Mouse (Mus musculus) bone marrow macrophage, adult 2 months (primary cell): Measurements from ENCODE around the gene Pkd1l2. TPM values are rescaled to one million over a fixed set of nuclear protein-coding genes. Genes with fewer than 3 reads are reported as not detected.

Experiments
- H3K27ac ChIP-seq: 2 replicates; pipeline ENCODE4 v1.5.1; 2012; ENCODE audit warnings: low read depth, low read length; ENCODE audit not compliant: insufficient read depth
- H3K4me1 ChIP-seq: 2 replicates; pipeline ENCODE4 v1.6.1; 2012; ENCODE audit warnings: low read length; ENCODE audit not compliant: control insufficient read depth, insufficient read depth
- H3K4me3 ChIP-seq: 2 replicates; pipeline ENCODE4 v1.5.1; 2012; ENCODE audit warnings: mild to moderate bottlenecking, low read length, moderate library complexity; ENCODE audit not compliant: insufficient read depth
- CTCF ChIP-seq: IDR thresholded peaks from 2 replicates; pipeline ENCODE4 v1.5.1; 2012; ENCODE audit warnings: low read depth, mild to moderate bottlenecking, low read length, moderate library complexity
- POLR2A ChIP-seq: IDR thresholded peaks from 2 replicates; pipeline ENCODE4 v1.6.1; 2012; ENCODE audit warnings: mild to moderate bottlenecking, low read depth, low read length, borderline replicate concordance
- polyA plus RNA-seq: library from polyadenylated mRNA; stranded (reverse); fragments of >200 nt; gene quantifications from 2 replicates; pipeline ENCODE4 v1.2.4, GENCODE M21; 2012; ENCODE audit not compliant: missing spikeins, insufficient read depth, insufficient read length

The Pkd1l2 gene
- polyA plus RNA-seq, 1 experiment = 0.87 TPM

DNA sequence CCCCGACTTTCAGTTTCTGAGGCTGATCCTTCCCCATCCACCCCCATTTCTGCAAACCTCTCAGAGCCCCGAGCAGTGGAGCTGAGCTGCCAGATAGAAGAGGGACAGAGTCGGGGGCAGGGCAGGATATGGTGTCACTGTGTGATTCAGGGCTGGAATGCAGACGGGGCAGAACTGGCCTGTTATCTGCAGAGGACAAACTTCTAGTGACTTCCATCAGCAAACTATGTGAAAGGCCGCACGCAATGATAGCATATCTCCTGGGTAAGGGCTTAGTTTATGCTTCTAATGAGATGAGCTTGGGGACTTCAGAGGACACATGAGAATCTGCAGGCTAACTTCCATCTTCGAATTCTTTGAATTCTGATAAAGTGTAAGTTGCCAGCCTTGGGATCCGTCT, 3.3 kb upstream of the Pkd1l2 start:
- no peak for TF ChIP-seq POLR2A
- no peak for TF ChIP-seq CTCF
- Histone ChIP-seq H3K4me1 (peaks cover 10% of the 10 kb centered on the region), H3K4me3 (no peak overlapping the region), H3K27ac (no peak overlapping the region)

DNA sequence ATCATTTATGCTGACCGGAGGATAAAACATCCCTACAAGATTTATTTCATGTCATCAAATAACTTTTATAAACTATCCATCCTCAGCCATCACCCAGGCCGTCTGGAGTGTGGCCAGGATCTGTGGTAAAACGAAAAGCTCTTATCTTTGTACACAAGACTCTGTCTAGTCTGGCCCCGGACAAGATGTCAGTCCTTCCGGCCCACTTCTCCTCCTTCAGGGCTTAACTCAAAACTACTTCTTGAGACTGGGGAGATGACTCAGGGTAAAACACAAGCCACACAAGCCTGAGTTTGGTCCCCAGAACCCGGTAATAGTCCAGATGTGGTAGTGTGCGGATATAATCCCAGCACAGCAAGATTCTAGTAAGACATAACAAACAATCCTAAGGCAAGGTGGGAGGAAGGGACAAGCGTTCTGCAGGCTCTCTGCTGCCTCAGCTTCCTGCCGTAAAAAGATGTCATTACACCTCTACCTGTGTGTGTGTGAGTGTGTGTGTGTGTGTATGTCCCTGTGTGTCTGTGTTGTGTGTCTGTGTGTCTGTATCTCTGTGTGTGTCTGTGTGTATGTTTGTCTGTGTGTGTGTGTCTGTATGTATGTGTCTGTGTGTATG, 804 bp upstream of the Pkd1l2 start:
- Histone ChIP-seq H3K4me1 (peaks cover 30% of the 10 kb centered on the region), H3K27ac (no peak overlapping the region), H3K4me3 (no peak overlapping the region)
- TF ChIP-seq POLR2A (no peak), CTCF (no peak)

DNA sequence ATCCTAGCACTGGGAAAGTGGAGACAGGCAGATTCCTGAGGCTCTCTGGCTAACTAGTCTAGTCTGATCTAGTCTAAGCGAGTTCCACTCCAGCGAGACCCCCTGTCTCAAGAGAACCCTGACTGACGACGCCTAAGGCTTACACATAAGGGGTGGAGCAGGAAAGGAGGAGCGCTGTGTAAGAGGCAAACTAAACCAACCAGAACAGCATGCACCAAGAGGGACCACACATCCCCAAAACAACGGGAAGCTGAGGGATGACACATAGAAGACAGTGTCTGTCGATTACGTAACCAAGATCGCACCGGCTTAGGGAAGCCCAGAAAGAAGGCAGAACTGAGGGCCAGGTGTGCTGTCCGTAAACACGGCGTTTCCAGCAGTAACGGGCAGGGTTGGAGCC, 2.6 kb downstream of the Pkd1l2 start:
- TF ChIP-seq POLR2A = no peak
- TF ChIP-seq CTCF = no peak
- Histone ChIP-seq H3K4me1 (peaks cover 41% of the 10 kb centered on the region), H3K27ac (no peak overlapping the region), H3K4me3 (no peak overlapping the region)

DNA sequence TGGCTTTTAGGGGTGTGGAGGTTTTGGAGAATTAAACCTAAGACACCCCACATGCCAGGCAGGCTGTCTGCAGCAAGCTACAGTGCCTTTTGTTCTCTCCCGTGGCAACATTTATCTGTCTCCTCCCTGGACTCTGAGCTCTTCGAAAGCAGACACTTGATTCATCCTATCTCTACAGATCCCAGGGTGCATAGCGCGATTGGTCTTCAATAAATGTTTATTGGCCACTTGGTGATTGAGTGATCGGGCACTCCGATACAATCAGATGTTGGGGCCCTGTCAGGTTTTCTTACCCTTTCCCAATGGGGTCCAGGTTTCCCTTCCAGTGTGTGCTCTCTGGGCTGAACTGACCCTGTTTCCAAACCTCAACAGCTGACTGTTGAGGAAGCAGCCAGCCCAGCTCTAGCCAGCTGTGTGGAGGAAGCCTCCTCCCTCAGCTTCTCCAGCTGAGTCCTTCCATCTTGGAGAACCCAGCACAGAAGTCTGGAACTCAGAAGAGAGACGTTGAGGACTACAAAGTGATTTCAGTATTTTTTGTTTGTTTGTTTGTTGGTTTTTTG, 3.8 kb downstream of the Pkd1l2 start:
- Histone ChIP-seq H3K27ac (no peak overlapping the region), H3K4me3 (no peak overlapping the region), H3K4me1 (peaks cover 51% of the 10 kb centered on the region)
- TF ChIP-seq POLR2A = no peak
- no peak for TF ChIP-seq CTCF

DNA sequence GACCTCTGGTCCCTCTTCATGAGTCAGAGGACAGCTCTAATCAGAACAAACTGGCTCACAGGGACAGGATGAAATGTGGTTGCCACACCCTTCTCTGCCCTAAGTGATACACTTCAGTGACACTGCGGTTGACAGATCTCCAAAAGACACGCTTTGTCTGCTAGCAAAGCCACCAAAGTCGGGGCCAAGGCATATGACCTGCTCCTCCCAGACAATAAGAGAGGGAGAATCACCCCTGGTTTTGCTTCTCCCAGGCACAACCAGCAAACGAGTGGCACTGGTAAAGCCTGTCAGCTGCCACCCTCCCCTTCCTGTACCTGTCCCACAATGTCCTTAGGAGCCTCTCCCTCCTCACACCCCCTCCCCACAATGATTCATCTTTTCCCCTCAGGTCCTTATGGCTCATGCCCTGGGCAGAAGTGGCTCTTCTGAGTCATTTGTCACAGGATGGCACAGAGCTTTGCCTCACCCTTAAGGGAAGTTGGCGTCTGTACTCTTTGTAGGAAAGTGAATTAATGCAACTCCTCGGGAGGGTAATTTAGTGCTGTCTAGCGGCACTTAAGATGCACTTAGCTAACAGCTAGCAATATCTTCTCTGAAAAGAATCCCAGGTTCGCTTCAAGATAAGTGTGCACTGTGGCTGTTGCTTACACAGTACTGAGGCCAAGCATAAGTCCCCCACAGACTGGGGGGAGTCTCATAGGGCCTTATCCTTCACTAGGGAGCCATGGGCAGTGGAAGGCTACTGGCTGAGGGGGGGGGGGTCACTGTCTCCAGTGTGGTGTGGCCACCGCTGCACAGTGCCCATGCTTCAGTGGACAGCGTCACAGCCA, 7.7 kb downstream of the Pkd1l2 start:
- Histone ChIP-seq H3K4me1 (peaks cover 57% of the 10 kb centered on the region), H3K27ac (peak overlapping the region; percentile 92), H3K4me3 (peak overlapping the region; percentile 3; the same call in 1 of the 2 replicates)
- TF ChIP-seq CTCF (no peak), POLR2A (no peak; the same call in 1 of the 2 replicates)

DNA sequence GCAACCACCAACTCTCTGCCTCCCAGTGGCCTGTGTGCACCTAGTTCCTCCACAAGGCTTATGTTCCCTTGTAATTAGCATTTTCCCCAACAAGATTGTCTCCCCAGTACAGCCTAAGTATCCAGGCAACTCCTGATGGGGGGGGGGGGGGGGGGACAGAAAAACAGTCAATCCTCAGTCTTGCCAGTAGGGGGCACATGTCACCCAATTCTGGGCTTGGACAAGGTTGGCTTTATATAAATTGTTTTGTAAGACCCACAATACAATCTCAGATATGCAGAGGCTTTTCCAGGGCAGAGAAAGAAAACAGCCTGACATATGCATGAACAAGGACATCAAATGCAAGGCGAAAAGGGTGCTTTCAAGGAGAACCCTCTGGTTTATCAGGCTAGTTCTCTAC, 12.5 kb downstream of the Pkd1l2 start:
- TF ChIP-seq CTCF (0 out of 2 replicates have a peak, but pooled peaks have one; percentile 54), POLR2A (no peak)
- Histone ChIP-seq H3K27ac (no peak overlapping the region), H3K4me1 (peaks cover 42% of the 10 kb centered on the region), H3K4me3 (no peak overlapping the region)

DNA sequence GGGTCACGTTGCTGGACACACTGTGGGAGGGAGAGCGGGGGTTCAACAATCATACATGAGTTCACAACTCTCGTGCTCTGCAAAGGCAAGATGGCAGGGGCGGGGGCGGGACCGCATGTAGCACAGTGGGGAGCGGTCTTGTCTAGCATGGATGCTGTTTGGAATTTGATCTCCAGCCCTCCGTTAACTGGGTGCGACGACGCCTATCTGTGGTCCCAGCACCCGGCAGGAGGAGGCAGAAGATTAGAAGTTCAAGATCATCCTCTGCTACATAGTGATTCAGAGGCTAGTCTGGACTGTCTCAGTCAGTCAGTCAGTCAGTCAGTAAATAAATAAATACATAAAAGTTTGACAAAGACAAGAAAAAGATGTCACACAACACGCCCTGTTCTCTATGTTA, 14.0 kb downstream of the Pkd1l2 start:
- TF ChIP-seq CTCF = no peak
- no peak for TF ChIP-seq POLR2A
- H3K4me1 ChIP-seq = peaks cover 32% of the 10 kb centered on the region
- H3K27ac ChIP-seq = no peak overlapping the region
- H3K4me3 ChIP-seq = no peak overlapping the region

DNA sequence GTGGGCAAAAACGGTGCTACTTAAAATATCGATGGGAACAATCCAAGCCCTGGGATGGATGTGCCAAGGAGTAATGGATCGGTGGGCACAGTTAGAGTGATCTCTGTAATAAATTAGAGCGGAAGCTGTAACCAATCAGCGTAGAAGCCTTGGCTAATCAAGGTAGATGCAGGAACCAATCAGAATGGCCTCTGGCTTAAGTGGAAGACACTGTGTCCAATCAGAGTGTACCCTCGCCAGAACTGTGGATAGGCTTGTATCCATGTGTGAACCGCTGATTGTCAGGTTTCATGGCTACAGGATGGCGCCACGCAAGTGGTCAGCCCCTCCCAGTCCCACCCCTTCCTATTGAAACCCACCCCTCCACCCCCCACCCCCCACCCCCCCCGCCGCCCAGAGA, 14.9 kb downstream of the Pkd1l2 start:
- TF ChIP-seq CTCF = no peak
- TF ChIP-seq POLR2A = no peak
- H3K27ac ChIP-seq = peak overlapping the region; percentile 18; the same call in 1 of the 2 replicates
- no peak overlapping the region for H3K4me3 ChIP-seq
- peaks cover 29% of the 10 kb centered on the region for H3K4me1 ChIP-seq

DNA sequence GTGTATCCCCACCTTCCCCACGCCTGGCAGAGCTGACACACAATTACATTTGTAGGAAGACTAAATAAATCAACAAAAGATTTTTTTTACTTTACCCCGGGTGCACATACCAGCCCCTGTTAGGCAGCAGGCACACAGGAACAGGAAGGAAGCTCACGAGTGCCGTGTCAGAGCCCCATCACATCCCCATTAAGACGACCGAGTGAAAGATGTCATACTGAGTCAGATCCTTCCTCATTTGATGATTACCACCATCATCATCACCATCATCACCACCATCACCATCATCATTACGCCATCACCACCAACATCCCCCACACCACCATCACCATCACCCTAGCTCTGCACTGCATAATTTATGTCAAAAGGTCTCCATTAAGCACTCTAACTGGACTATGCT, 15.3 kb downstream of the Pkd1l2 start:
- Histone ChIP-seq H3K4me1 (peaks cover 29% of the 10 kb centered on the region), H3K4me3 (no peak overlapping the region), H3K27ac (peak overlapping the region; percentile 41)
- TF ChIP-seq POLR2A (no peak), CTCF (no peak)

DNA sequence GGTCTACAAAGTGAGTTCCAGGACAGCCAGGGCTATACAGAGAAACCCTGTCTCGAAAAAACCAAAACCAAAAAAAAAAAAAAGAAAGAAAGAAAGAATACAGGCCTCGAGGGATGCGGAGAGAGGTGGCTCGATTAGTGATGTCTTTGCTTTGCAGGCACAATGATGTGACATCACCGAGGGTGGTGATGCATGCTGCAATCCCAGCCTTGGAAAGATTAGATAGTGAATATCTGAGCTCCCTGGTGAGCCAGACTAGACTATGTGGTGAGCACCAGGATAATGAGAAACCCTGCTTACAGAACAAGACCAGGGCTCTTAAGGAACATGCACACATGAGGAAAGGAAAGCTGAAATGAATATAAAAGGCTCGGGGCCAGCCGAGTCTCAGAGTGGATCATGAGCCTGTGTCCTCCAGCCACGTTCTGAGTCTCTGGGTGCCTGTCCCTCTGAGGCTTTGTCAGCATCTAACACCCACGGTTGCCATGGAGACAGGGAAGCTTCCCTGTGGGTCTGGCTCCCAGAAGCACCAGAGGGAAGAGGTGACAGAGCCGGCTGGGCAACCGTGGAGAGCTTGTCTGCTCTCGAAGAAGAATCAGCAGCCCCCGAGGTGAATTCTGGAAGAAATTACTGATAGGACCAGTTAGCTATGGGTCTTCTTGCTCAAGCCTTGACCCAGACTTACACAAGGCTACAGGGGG, 20.9 kb downstream of the Pkd1l2 start:
- no peak overlapping the region for H3K4me3 ChIP-seq
- peaks cover 7% of the 10 kb centered on the region for H3K4me1 ChIP-seq
- no peak for TF ChIP-seq CTCF
- TF ChIP-seq POLR2A = no peak
- H3K27ac ChIP-seq = no peak overlapping the region
